Mouse (Mus musculus): Measurements from ENCODE around the gene Mgat5b.

GRCm38 (mm10) chr11:116985504-116986385 lies 67.1 kb downstream of the Mgat5b start:
- TF ChIP-seq CTCF (IDR thresholded peaks at IDR 0.05; ENCODE audit: low read depth, low read length): no peak
- TF ChIP-seq TAL1 (conservative IDR thresholded peaks at IDR 0.05; ENCODE audit: low read depth, low read length): no peak
- TF ChIP-seq GATA1 (IDR thresholded peaks at IDR 0.05; ENCODE audit: borderline replicate concordance, low read length): no peak
- TF ChIP-seq POLR2AphosphoS5 (IDR thresholded peaks at IDR 0.05; ENCODE audit: insufficient replicate concordance, low read depth, low read length): no peak
